Mouse (Mus musculus): ENCODE measurements around the gene Tmem63c. TPM values are rescaled to one million over a fixed set of nuclear protein-coding genes. Genes with fewer than 3 reads are reported as not detected.

The Tmem63c gene
- polyA plus RNA-seq, 1 experiment from 2014 or later: 0.25 TPM

- WGBS: 94% methylated on average over 4 of the region's 4 CpGs
Observed at GRCm38 (mm10) chr12:87121918-87122589, 100.9 kb downstream of the Tmem63c start.

GRCm38 (mm10) chr12:87127256-87127655, 106.1 kb downstream of the Tmem63c start:
- Histone ChIP-seq H3K4me1 (no peaks in the 10 kb centered on the region), H3K27me3 (replicated peaks; ENCODE audit: low read depth, poor library complexity, severe bottlenecking) (no peaks in the 10 kb centered on the region), H3K9me3 (no peaks in the 10 kb centered on the region), H3K36me3 (replicated peaks) (peaks cover 65% of the 10 kb centered on the region), H3K27ac (replicated peaks) (no peak overlapping the region), H3K4me3 (no peak overlapping the region)
- WGBS: 59% methylated on average over 4 of the region's 4 CpGs
- DNase-seq (ENCODE audit: low spot score): no peak

More at GRCm38 (mm10) chr12:87121918-87122589, 100.9 kb downstream of the Tmem63c start:
- no peak for DNase-seq (ENCODE audit: low spot score)
- peaks cover 55% of the 10 kb centered on the region for H3K36me3 ChIP-seq (replicated peaks)
- H3K27ac ChIP-seq (replicated peaks): no peak overlapping the region
- H3K4me3 ChIP-seq: no peak overlapping the region
- H3K4me1 ChIP-seq: no peaks in the 10 kb centered on the region
- H3K9me3 ChIP-seq: no peaks in the 10 kb centered on the region
- H3K27me3 ChIP-seq (replicated peaks; ENCODE audit: low read depth, poor library complexity, severe bottlenecking): no peaks in the 10 kb centered on the region

- Histone ChIP-seq H3K36me3 (replicated peaks) (peaks cover 58% of the 10 kb centered on the region), H3K4me1 (no peaks in the 10 kb centered on the region), H3K9me3 (no peaks in the 10 kb centered on the region), H3K27ac (replicated peaks) (no peak overlapping the region), H3K27me3 (replicated peaks; ENCODE audit: low read depth, poor library complexity, severe bottlenecking) (no peaks in the 10 kb centered on the region), H3K4me3 (no peak overlapping the region)
- no peak for DNase-seq (ENCODE audit: low spot score)
- 87% methylated on average over 4 of the region's 4 CpGs for WGBS
Observed at GRCm38 (mm10) chr12:87130224-87130623, 109.1 kb downstream of the Tmem63c start.

- Histone ChIP-seq H3K4me1 (no peaks in the 10 kb centered on the region), H3K9me3 (no peaks in the 10 kb centered on the region), H3K27me3 (replicated peaks; ENCODE audit: low read depth, poor library complexity, severe bottlenecking) (no peaks in the 10 kb centered on the region), H3K27ac (replicated peaks) (no peak overlapping the region), H3K4me3 (no peak overlapping the region), H3K36me3 (replicated peaks) (peaks cover 64% of the 10 kb centered on the region)
- DNase-seq (ENCODE audit: low spot score): no peak
- 95% methylated on average over 2 of the region's 2 CpGs for WGBS
Observed at GRCm38 (mm10) chr12:87131181-87131580, 110.0 kb downstream of the Tmem63c start.

GRCm38 (mm10) chr12:87131619-87132018, 110.5 kb downstream of the Tmem63c start:
- no peaks in the 10 kb centered on the region for H3K4me1 ChIP-seq
- DNase-seq (ENCODE audit: low spot score): peak; percentile 26
- no peak overlapping the region for H3K4me3 ChIP-seq
- H3K9me3 ChIP-seq: no peaks in the 10 kb centered on the region
- H3K36me3 ChIP-seq (replicated peaks): peaks cover 64% of the 10 kb centered on the region
- 70% methylated on average over 3 of the region's 3 CpGs for WGBS
- H3K27ac ChIP-seq (replicated peaks): no peak overlapping the region
- no peaks in the 10 kb centered on the region for H3K27me3 ChIP-seq (replicated peaks; ENCODE audit: low read depth, poor library complexity, severe bottlenecking)

- peaks cover 62% of the 10 kb centered on the region for H3K36me3 ChIP-seq (replicated peaks)
- WGBS: 92% methylated on average over 6 of the region's 6 CpGs
- no peaks in the 10 kb centered on the region for H3K9me3 ChIP-seq
- no peak overlapping the region for H3K4me3 ChIP-seq
- no peaks in the 10 kb centered on the region for H3K27me3 ChIP-seq (replicated peaks; ENCODE audit: low read depth, poor library complexity, severe bottlenecking)
- no peak overlapping the region for H3K27ac ChIP-seq (replicated peaks)
- DNase-seq (ENCODE audit: low spot score): no peak
- H3K4me1 ChIP-seq: no peaks in the 10 kb centered on the region
Observed at GRCm38 (mm10) chr12:87132210-87132609, 111.1 kb downstream of the Tmem63c start.

- H3K27me3 ChIP-seq (replicated peaks; ENCODE audit: low read depth, poor library complexity, severe bottlenecking): no peaks in the 10 kb centered on the region
- H3K36me3 ChIP-seq (replicated peaks): peaks cover 62% of the 10 kb centered on the region
- 0 out of 2 replicates have a peak, but pooled peaks cover 2% of the 10 kb centered on the region for H3K4me1 ChIP-seq
- WGBS: 92% methylated on average over 9 of the region's 9 CpGs
- DNase-seq (ENCODE audit: low spot score): no peak
- H3K27ac ChIP-seq (replicated peaks): no peak overlapping the region
- H3K4me3 ChIP-seq: no peak overlapping the region
- H3K9me3 ChIP-seq: no peaks in the 10 kb centered on the region
Observed at GRCm38 (mm10) chr12:87132784-87133183, 111.6 kb downstream of the Tmem63c start.

- no peak for DNase-seq (ENCODE audit: low spot score)
- H3K27me3 ChIP-seq (replicated peaks; ENCODE audit: low read depth, poor library complexity, severe bottlenecking): no peaks in the 10 kb centered on the region
- H3K4me1 ChIP-seq: peaks cover 12% of the 10 kb centered on the region; the same call in 1 of the 2 replicates
- no peak overlapping the region for H3K4me3 ChIP-seq
- 78% methylated on average over 15 of the region's 15 CpGs for WGBS
- H3K27ac ChIP-seq (replicated peaks): 0 out of 2 replicates have a peak overlapping the region, but pooled peaks have one; percentile 19
- peaks cover 30% of the 10 kb centered on the region for H3K36me3 ChIP-seq (replicated peaks)
- H3K9me3 ChIP-seq: no peaks in the 10 kb centered on the region
Observed at GRCm38 (mm10) chr12:87137439-87138341, 116.5 kb downstream of the Tmem63c start.

GRCm38 (mm10) chr12:87138342-87138701, 117.2 kb downstream of the Tmem63c start:
- peak overlapping the region; percentile 57; the same call in 1 of the 2 replicates for H3K27ac ChIP-seq (replicated peaks)

GRCm38 (mm10) chr12:87138768-87139167, 117.6 kb downstream of the Tmem63c start:
- Histone ChIP-seq H3K36me3 (replicated peaks) (peaks cover 20% of the 10 kb centered on the region), H3K9me3 (no peaks in the 10 kb centered on the region), H3K27ac (replicated peaks) (no peak overlapping the region; the same call in 1 of the 2 replicates), H3K4me3 (no peak overlapping the region), H3K27me3 (replicated peaks; ENCODE audit: low read depth, poor library complexity, severe bottlenecking) (no peaks in the 10 kb centered on the region), H3K4me1 (peaks cover 12% of the 10 kb centered on the region; the same call in 1 of the 2 replicates)
- DNase-seq (ENCODE audit: low spot score): no peak
- WGBS: 74% methylated on average over 2 of the region's 2 CpGs

More at GRCm38 (mm10) chr12:87138342-87138701, 117.2 kb downstream of the Tmem63c start:
- WGBS: 78% methylated on average over 2 of the region's 2 CpGs
- peaks cover 23% of the 10 kb centered on the region for H3K36me3 ChIP-seq (replicated peaks)
- no peak for DNase-seq (ENCODE audit: low spot score)
- H3K4me1 ChIP-seq: peaks cover 12% of the 10 kb centered on the region; the same call in 1 of the 2 replicates
- H3K9me3 ChIP-seq: no peaks in the 10 kb centered on the region
- no peak overlapping the region for H3K4me3 ChIP-seq
- H3K27me3 ChIP-seq (replicated peaks; ENCODE audit: low read depth, poor library complexity, severe bottlenecking): no peaks in the 10 kb centered on the region

Measured in embryonic facial prominence, embryonic 10.5 days (tissue).